Mouse (Mus musculus): Measurements from ENCODE around the gene Olfr692.

DNA sequence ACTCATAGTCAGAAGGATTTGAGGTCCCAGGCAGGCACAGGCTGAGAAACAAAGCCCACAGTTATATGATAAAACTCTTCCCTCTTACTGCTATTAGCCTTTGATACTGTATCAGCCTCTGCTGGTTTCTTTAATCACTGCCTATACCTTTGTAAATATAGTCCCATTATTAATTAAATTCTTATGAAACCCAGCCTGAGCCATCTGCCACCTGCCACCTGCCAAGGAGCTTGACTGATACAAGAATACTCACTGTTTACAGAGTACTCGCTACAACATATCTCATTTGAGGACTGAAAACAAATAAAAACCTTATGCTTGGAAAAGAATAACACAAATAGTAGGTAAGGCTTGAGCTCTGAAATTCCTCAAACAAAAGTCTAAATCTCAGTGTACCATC lies 26.6 kb downstream of the Olfr692 start:
- no peak for TF ChIP-seq CTCF (IDR thresholded peaks at IDR 0.05; ENCODE audit: extremely low read depth, insufficient read length, insufficient replicate concordance, low read depth, low read length)
- TF ChIP-seq POLR2A (IDR thresholded peaks at IDR 0.05; ENCODE audit: low read depth, low read length), result no peak
